Mouse (Mus musculus) kidney, embryonic 14.5 days (tissue): Measurements from ENCODE around the gene Otop3. TPM values are rescaled to one million over a fixed set of nuclear protein-coding genes. Genes with fewer than 3 reads are reported as not detected.

Experiments
- ATAC-seq: fragments of 200-750 bp; cut with Nextera tagmentation; 2 replicates; pipeline ENCODE4 v1.8.0; 2017; ENCODE audit warnings: moderate number of reproducible peaks, mild to moderate bottlenecking, moderate TSS enrichment, moderate library complexity; ENCODE audit not compliant: low FRiP score, low TSS enrichment
- H3K27ac ChIP-seq: fragments of 300-500 bp; sonication (generic); 2 replicates; pipeline ENCODE4 v1.5.1; 2014; ENCODE audit warnings: low read depth, mild to moderate bottlenecking, low read length, moderate library complexity, mixed read lengths
- H3K27me3 ChIP-seq: fragments of 300-500 bp; sonication (generic); 2 replicates; pipeline ENCODE4 v1.6.1; 2014; ENCODE audit warnings: mild to moderate bottlenecking, low read length; ENCODE audit not compliant: control insufficient read depth, insufficient read depth
- H3K36me3 ChIP-seq: fragments of 300-500 bp; sonication (generic); 2 replicates; pipeline ENCODE4 v1.6.1; 2014; ENCODE audit warnings: low read length, mixed read lengths; ENCODE audit not compliant: control insufficient read depth, insufficient read depth
- H3K4me1 ChIP-seq: fragments of 300-500 bp; sonication (generic); 2 replicates; pipeline ENCODE4 v1.6.1; 2014; ENCODE audit warnings: low read length, mixed read lengths; ENCODE audit not compliant: control insufficient read depth, insufficient read depth
- H3K4me2 ChIP-seq: fragments of 300-500 bp; sonication (generic); replicated peaks from 2 replicates; pipeline ENCODE4 v1.6.1; 2014; ENCODE audit warnings: low read depth, mild to moderate bottlenecking, low read length
- H3K4me3 ChIP-seq: fragments of 300-500 bp; sonication (generic); 2 replicates; pipeline ENCODE4 v1.5.1; 2014; ENCODE audit warnings: mild to moderate bottlenecking, low read length
- H3K9ac ChIP-seq: fragments of 300-500 bp; sonication (generic); 2 replicates; pipeline ENCODE4 v1.6.1; 2014; ENCODE audit warnings: low read depth, mild to moderate bottlenecking, low read length, moderate library complexity
- H3K9me3 ChIP-seq: fragments of 300-500 bp; sonication (generic); 2 replicates; pipeline ENCODE4 v1.6.1; 2016; ENCODE audit warnings: low read length; ENCODE audit not compliant: control insufficient read depth
- WGBS: fragments of 180-500 bp; shearing (Covaris S2); extraction: QIAGEN DNeasy Blood & Tissue Kit; methylation state at CpG from one replicate; pipeline ENCODE4 v1.1.7; 2014; 5-methylcytosine and 5-hydroxymethylcytosine counted together
- polyA plus RNA-seq: library from polyadenylated mRNA; unstranded; fragments of >200 nt; fragmentation: Nextera tagmentation; extraction: Ambion mirVana; gene quantifications from 2 replicates; pipeline ENCODE4 v1.2.1, GENCODE M21; 2014

The Otop3 gene
- polyA plus RNA-seq, 1 experiment from 2014 or later: not detected

- Histone ChIP-seq H3K9ac (no peak within 1 kb of the TSS), H3K27ac (no peak within 1 kb of the TSS), H3K4me1 (0 out of 2 replicates have a peak, but pooled peaks cover 7% of the 10 kb centered on the region), H3K36me3 (no peaks in the 10 kb centered on the region), H3K4me2 (no peak within 1 kb of the TSS), H3K4me3 (no peak within 1 kb of the TSS), H3K27me3 (no peaks in the 10 kb centered on the region), H3K9me3 (no peaks in the 10 kb centered on the region)
- WGBS: 12% methylated on average over 8 of the region's 8 CpGs
- ATAC-seq: 0 out of 2 replicates have a peak, but pooled peaks have one; percentile 24
Observed at GRCm38 (mm10) chr11:115306863-115307262, 27.7 kb upstream of the Otop3 start, which contains the start of gene Otop2. Gene Otop2, plus strand, starts transcription at chr11:115307163.

- H3K27ac ChIP-seq: no peak overlapping the region
- no peak for ATAC-seq
- no peak overlapping the region for H3K4me2 ChIP-seq
- H3K36me3 ChIP-seq: no peaks in the 10 kb centered on the region
- H3K9me3 ChIP-seq: no peaks in the 10 kb centered on the region
- WGBS: 62% methylated on average over 1 of the region's 1 CpGs
- H3K4me3 ChIP-seq: no peak overlapping the region
- H3K4me1 ChIP-seq: 0 out of 2 replicates have a peak, but pooled peaks cover 7% of the 10 kb centered on the region
- no peak overlapping the region for H3K9ac ChIP-seq
- H3K27me3 ChIP-seq: peaks cover 8% of the 10 kb centered on the region; the same call in 1 of the 2 replicates
Observed at GRCm38 (mm10) chr11:115308781-115309180, 25.8 kb upstream of the Otop3 start.

- H3K36me3 ChIP-seq: no peaks in the 10 kb centered on the region
- no peak for ATAC-seq
- no peak overlapping the region for H3K27ac ChIP-seq
- peaks cover 60% of the 10 kb centered on the region for H3K27me3 ChIP-seq
- H3K4me1 ChIP-seq: no peaks in the 10 kb centered on the region
- H3K9me3 ChIP-seq: no peaks in the 10 kb centered on the region
- no peak overlapping the region for H3K4me3 ChIP-seq
- 49% methylated on average over 2 of the region's 2 CpGs for WGBS
- H3K4me2 ChIP-seq: no peak overlapping the region
- no peak overlapping the region for H3K9ac ChIP-seq
Observed at GRCm38 (mm10) chr11:115314249-115314648, 20.3 kb upstream of the Otop3 start.

GRCm38 (mm10) chr11:115317204-115317603 lies 17.3 kb upstream of the Otop3 start:
- H3K4me2 ChIP-seq: no peak overlapping the region
- H3K27ac ChIP-seq: no peak overlapping the region
- peaks cover 89% of the 10 kb centered on the region for H3K27me3 ChIP-seq
- 62% methylated on average over 7 of the region's 7 CpGs for WGBS
- H3K4me3 ChIP-seq: no peak overlapping the region
- H3K9ac ChIP-seq: no peak overlapping the region
- H3K4me1 ChIP-seq: no peaks in the 10 kb centered on the region
- no peak for ATAC-seq
- no peaks in the 10 kb centered on the region for H3K36me3 ChIP-seq
- no peaks in the 10 kb centered on the region for H3K9me3 ChIP-seq

GRCm38 (mm10) chr11:115318245-115319027 lies 16.1 kb upstream of the Otop3 start:
- ATAC-seq: no peak
- Histone ChIP-seq H3K9ac (no peak overlapping the region), H3K27ac (no peak overlapping the region), H3K36me3 (no peaks in the 10 kb centered on the region), H3K4me2 (no peak overlapping the region), H3K4me3 (peak overlapping the region; percentile 8; the same call in 1 of the 2 replicates), H3K4me1 (no peaks in the 10 kb centered on the region), H3K9me3 (no peaks in the 10 kb centered on the region), H3K27me3 (peaks cover 94% of the 10 kb centered on the region)
- WGBS: 6% methylated on average over 53 of the region's 63 CpGs

GRCm38 (mm10) chr11:115319704-115320383 lies 14.7 kb upstream of the Otop3 start:
- WGBS: 8% methylated on average over 18 of the region's 18 CpGs
- no peak for ATAC-seq

GRCm38 (mm10) chr11:115321906-115322693 lies 12.4 kb upstream of the Otop3 start, which contains the start of gene Ush1g:
Gene Ush1g, minus strand, starts transcription at chr11:115322041.
- ATAC-seq: peak; percentile 37; the same call in 1 of the 2 replicates
- peaks cover 78% of the 10 kb centered on the region for H3K27me3 ChIP-seq
- 3% methylated on average over 35 of the region's 35 CpGs for WGBS
- no peak within 1 kb of the TSS; the same call in 1 of the 2 replicates for H3K4me2 ChIP-seq
- H3K36me3 ChIP-seq: no peaks in the 10 kb centered on the region
- H3K27ac ChIP-seq: no peak within 1 kb of the TSS
- no peak within 1 kb of the TSS for H3K9ac ChIP-seq
- H3K4me3 ChIP-seq: no peak within 1 kb of the TSS
- no peaks in the 10 kb centered on the region for H3K4me1 ChIP-seq
- no peaks in the 10 kb centered on the region for H3K9me3 ChIP-seq

More at GRCm38 (mm10) chr11:115319704-115320383, 14.7 kb upstream of the Otop3 start:
- Histone ChIP-seq H3K9me3 (no peaks in the 10 kb centered on the region), H3K9ac (no peak overlapping the region), H3K4me1 (no peaks in the 10 kb centered on the region), H3K27me3 (peaks cover 99% of the 10 kb centered on the region), H3K4me3 (no peak overlapping the region), H3K27ac (no peak overlapping the region), H3K4me2 (no peak overlapping the region), H3K36me3 (no peaks in the 10 kb centered on the region)

- H3K9ac ChIP-seq: no peak overlapping the region
- no peak overlapping the region for H3K4me3 ChIP-seq
- H3K27ac ChIP-seq: no peak overlapping the region
- H3K27me3 ChIP-seq: peaks cover 65% of the 10 kb centered on the region
- H3K36me3 ChIP-seq: no peaks in the 10 kb centered on the region
- 15% methylated on average over 32 of the region's 32 CpGs for WGBS
- ATAC-seq: no peak
- H3K4me2 ChIP-seq: no peak overlapping the region
- no peaks in the 10 kb centered on the region for H3K4me1 ChIP-seq
- H3K9me3 ChIP-seq: no peaks in the 10 kb centered on the region
Observed at GRCm38 (mm10) chr11:115323354-115323753, 11.2 kb upstream of the Otop3 start.
